Mouse (Mus musculus) kidney, embryonic 15.5 days (tissue): ENCODE measurements around the gene Senp1. TPM values are rescaled to one million over a fixed set of nuclear protein-coding genes. Genes with fewer than 3 reads are reported as not detected.

Experiments used
- ATAC-seq: fragments of 200-750 bp; cut with Nextera tagmentation; replicated peaks from 2 replicates; pipeline ENCODE4 v1.8.0; 2017; ENCODE audit warnings: moderate TSS enrichment; ENCODE audit not compliant: low FRiP score
- H3K27ac ChIP-seq: fragments of 300-500 bp; sonication (generic); 2 replicates; pipeline ENCODE4 v1.5.1; 2015; ENCODE audit warnings: mild to moderate bottlenecking, inconsistent platforms
- H3K27me3 ChIP-seq: fragments of 300-500 bp; sonication (generic); 2 replicates; pipeline ENCODE4 v1.6.1; 2015; ENCODE audit warnings: inconsistent platforms
- H3K36me3 ChIP-seq: fragments of 300-500 bp; sonication (generic); 2 replicates; pipeline ENCODE4 v1.6.1; 2015; ENCODE audit warnings: inconsistent platforms
- H3K4me1 ChIP-seq: fragments of 300-500 bp; sonication (generic); 2 replicates; pipeline ENCODE4 v1.6.1; 2015; ENCODE audit warnings: inconsistent platforms
- H3K4me2 ChIP-seq: fragments of 300-500 bp; sonication (generic); 2 replicates; pipeline ENCODE4 v1.6.1; 2015; ENCODE audit warnings: moderate library complexity, mild to moderate bottlenecking, inconsistent platforms
- H3K4me3 ChIP-seq: fragments of 300-500 bp; sonication (generic); replicated peaks from 2 replicates; pipeline ENCODE4 v1.5.1; 2015; ENCODE audit warnings: mild to moderate bottlenecking, inconsistent platforms
- H3K9ac ChIP-seq: fragments of 300-500 bp; sonication (generic); 2 replicates; pipeline ENCODE4 v1.6.1; 2015; ENCODE audit warnings: mild to moderate bottlenecking, inconsistent platforms
- H3K9me3 ChIP-seq: fragments of 300-500 bp; sonication (generic); replicated peaks from 2 replicates; pipeline ENCODE4 v1.6.1; 2016; ENCODE audit warnings: inconsistent platforms
- WGBS: fragments of 180-500 bp; shearing (Covaris S2); methylation state at CpG from one replicate; pipeline ENCODE4 v1.1.7; 2015; ENCODE audit warnings: mixed read lengths; 5-methylcytosine and 5-hydroxymethylcytosine counted together
- polyA plus RNA-seq: library from polyadenylated mRNA; unstranded; fragments of >200 nt; fragmentation: Nextera tagmentation; extraction: Ambion mirVana; gene quantifications from 2 replicates; pipeline ENCODE4 v1.2.1, GENCODE M21; 2015

Gene Senp1
- polyA plus RNA-seq, 1 experiment from 2014 or later, result 34.3 TPM

- ATAC-seq, result no peak
- 94% methylated on average over 20 of the region's 20 CpGs for WGBS
- no peaks in the 10 kb centered on the region for H3K27me3 ChIP-seq
- H3K27ac ChIP-seq, result no peak overlapping the region
- H3K4me1 ChIP-seq, result no peaks in the 10 kb centered on the region
- no peak overlapping the region for H3K4me2 ChIP-seq
- H3K4me3 ChIP-seq, result no peak overlapping the region
- no peak overlapping the region for H3K9ac ChIP-seq
- peaks cover 91% of the 10 kb centered on the region for H3K36me3 ChIP-seq
- H3K9me3 ChIP-seq, result no peaks in the 10 kb centered on the region
Measured at GRCm38 (mm10) chr15:98120831-98121230, 27.3 kb upstream of the Senp1 start.

GRCm38 (mm10) chr15:98119363-98119762 lies 25.8 kb upstream of the Senp1 start:
- Histone ChIP-seq H3K36me3 (peaks cover 87% of the 10 kb centered on the region), H3K9ac (no peak overlapping the region)
- 81% methylated on average over 12 of the region's 12 CpGs for WGBS

GRCm38 (mm10) chr15:98116287-98116686 lies 22.7 kb upstream of the Senp1 start:
- Histone ChIP-seq H3K9ac (no peak overlapping the region), H3K27ac (no peak overlapping the region), H3K4me2 (no peak overlapping the region), H3K9me3 (no peaks in the 10 kb centered on the region), H3K36me3 (peaks cover 71% of the 10 kb centered on the region), H3K4me1 (no peaks in the 10 kb centered on the region), H3K27me3 (no peaks in the 10 kb centered on the region), H3K4me3 (no peak overlapping the region)
- WGBS, result 86% methylated on average over 5 of the region's 5 CpGs
- no peak for ATAC-seq

More at GRCm38 (mm10) chr15:98119363-98119762, 25.8 kb upstream of the Senp1 start:
- H3K27ac ChIP-seq, result no peak overlapping the region
- ATAC-seq, result no peak
- H3K4me1 ChIP-seq, result no peaks in the 10 kb centered on the region
- H3K4me3 ChIP-seq, result no peak overlapping the region
- no peaks in the 10 kb centered on the region for H3K27me3 ChIP-seq
- H3K4me2 ChIP-seq, result no peak overlapping the region
- no peaks in the 10 kb centered on the region for H3K9me3 ChIP-seq

GRCm38 (mm10) chr15:98115779-98116163 lies 22.2 kb upstream of the Senp1 start:
- 87% methylated on average over 9 of the region's 9 CpGs for WGBS
- no peak overlapping the region for H3K27ac ChIP-seq
- no peak overlapping the region for H3K9ac ChIP-seq

GRCm38 (mm10) chr15:98114852-98115778 lies 21.6 kb upstream of the Senp1 start:
- Histone ChIP-seq H3K4me1 (peaks cover under 1% of the 10 kb centered on the region; the same call in 1 of the 2 replicates), H3K9ac (no peak overlapping the region), H3K36me3 (peaks cover 59% of the 10 kb centered on the region), H3K27ac (no peak overlapping the region), H3K9me3 (no peaks in the 10 kb centered on the region), H3K4me2 (no peak overlapping the region), H3K4me3 (no peak overlapping the region), H3K27me3 (no peaks in the 10 kb centered on the region)
- no peak for ATAC-seq
- WGBS, result 86% methylated on average over 10 of the region's 10 CpGs

More at GRCm38 (mm10) chr15:98115779-98116163, 22.2 kb upstream of the Senp1 start:
- H3K4me2 ChIP-seq, result no peak overlapping the region
- no peaks in the 10 kb centered on the region for H3K4me1 ChIP-seq
- H3K27me3 ChIP-seq, result no peaks in the 10 kb centered on the region
- no peaks in the 10 kb centered on the region for H3K9me3 ChIP-seq
- peaks cover 66% of the 10 kb centered on the region for H3K36me3 ChIP-seq
- ATAC-seq, result no peak
- H3K4me3 ChIP-seq, result no peak overlapping the region

- WGBS, result 78% methylated on average over 10 of the region's 10 CpGs
- peaks cover 7% of the 10 kb centered on the region; the same call in 1 of the 2 replicates for H3K4me1 ChIP-seq
- no peak for ATAC-seq
- H3K36me3 ChIP-seq, result peaks cover 51% of the 10 kb centered on the region
- no peak overlapping the region for H3K4me3 ChIP-seq
- no peaks in the 10 kb centered on the region for H3K9me3 ChIP-seq
- no peaks in the 10 kb centered on the region for H3K27me3 ChIP-seq
- H3K27ac ChIP-seq, result no peak overlapping the region
- no peak overlapping the region for H3K4me2 ChIP-seq
- no peak overlapping the region for H3K9ac ChIP-seq
Measured at GRCm38 (mm10) chr15:98114098-98114851, 20.7 kb upstream of the Senp1 start.

- Histone ChIP-seq H3K4me3 (no peak overlapping the region), H3K4me1 (peaks cover 27% of the 10 kb centered on the region), H3K36me3 (peaks cover 29% of the 10 kb centered on the region), H3K4me2 (no peak overlapping the region), H3K9ac (no peak overlapping the region), H3K27me3 (no peaks in the 10 kb centered on the region), H3K27ac (no peak overlapping the region), H3K9me3 (no peaks in the 10 kb centered on the region)
- WGBS, result 75% methylated on average over 5 of the region's 5 CpGs
- no peak for ATAC-seq
Measured at GRCm38 (mm10) chr15:98111791-98112190, 18.2 kb upstream of the Senp1 start.

GRCm38 (mm10) chr15:98108297-98109152 lies 15.0 kb upstream of the Senp1 start:
- ATAC-seq, result peak; percentile 97
- peaks cover 27% of the 10 kb centered on the region for H3K4me1 ChIP-seq
- no peaks in the 10 kb centered on the region for H3K9me3 ChIP-seq
- peak overlapping the region; percentile 90 for H3K27ac ChIP-seq
- peak overlapping the region; percentile 82 for H3K9ac ChIP-seq
- WGBS, result 2% methylated on average over 37 of the region's 37 CpGs
- 0 out of 2 replicates have a peak, but pooled peaks cover 4% of the 10 kb centered on the region for H3K27me3 ChIP-seq
- H3K4me3 ChIP-seq, result peak overlapping the region; percentile 74
- H3K4me2 ChIP-seq, result peak overlapping the region; percentile 86
- peaks cover 14% of the 10 kb centered on the region; the same call in 1 of the 2 replicates for H3K36me3 ChIP-seq

- 34% methylated on average over 11 of the region's 11 CpGs for WGBS
- Histone ChIP-seq H3K4me3 (peak overlapping the region; percentile 74), H3K27ac (peak overlapping the region; percentile 90), H3K36me3 (peaks cover 11% of the 10 kb centered on the region; the same call in 1 of the 2 replicates), H3K9ac (peak overlapping the region; percentile 82), H3K4me2 (peak overlapping the region; percentile 86), H3K9me3 (no peaks in the 10 kb centered on the region), H3K4me1 (peaks cover 27% of the 10 kb centered on the region), H3K27me3 (0 out of 2 replicates have a peak, but pooled peaks cover 4% of the 10 kb centered on the region)
- ATAC-seq, result no peak
Measured at GRCm38 (mm10) chr15:98107703-98108296, 14.3 kb upstream of the Senp1 start.

GRCm38 (mm10) chr15:98107230-98107629 lies 13.7 kb upstream of the Senp1 start:
- no peak for ATAC-seq
- Histone ChIP-seq H3K9me3 (no peaks in the 10 kb centered on the region), H3K4me1 (peaks cover 27% of the 10 kb centered on the region), H3K4me3 (no peak overlapping the region), H3K9ac (no peak overlapping the region), H3K36me3 (peaks cover 5% of the 10 kb centered on the region; the same call in 1 of the 2 replicates), H3K4me2 (no peak overlapping the region), H3K27ac (no peak overlapping the region; the same call in 1 of the 2 replicates), H3K27me3 (0 out of 2 replicates have a peak, but pooled peaks cover 4% of the 10 kb centered on the region)
- WGBS, result 83% methylated on average over 6 of the region's 6 CpGs

- Histone ChIP-seq H3K9ac (no peak overlapping the region), H3K9me3 (no peaks in the 10 kb centered on the region), H3K4me1 (peaks cover 27% of the 10 kb centered on the region), H3K4me3 (no peak overlapping the region), H3K27me3 (0 out of 2 replicates have a peak, but pooled peaks cover 4% of the 10 kb centered on the region), H3K36me3 (no peaks in the 10 kb centered on the region), H3K4me2 (no peak overlapping the region), H3K27ac (no peak overlapping the region)
- ATAC-seq, result no peak
- 76% methylated on average over 6 of the region's 6 CpGs for WGBS
Measured at GRCm38 (mm10) chr15:98106506-98106905, 13.0 kb upstream of the Senp1 start.
